ENCODE assay signal across 23 mouse cellular contexts in genomic region chr5:18478420-18478819, GRCm38 (mm10).
"Had no signal": no experiment of that assay in that cellular context is flagged by ENCODE, and none has a peak within 500 bp of the region (broad histone marks: within the 10 kb centered on the region; RNA-seq: fewer than 3 reads in every experiment).

No protein-coding gene starts in this region.

- H3K27ac ChIP-seq: limb, embryonic 10.5 days; limb, embryonic 13.5 days; liver, embryonic 12.5 days; liver, embryonic 15.5 days; lung, embryonic 15.5 days; midbrain, embryonic 10.5 days; midbrain, embryonic 13.5 days; stomach, embryonic 15.5 days had no signal

- H3K9me3 ChIP-seq: limb, embryonic 10.5 days; limb, embryonic 13.5 days; liver, embryonic 12.5 days; liver, embryonic 15.5 days; lung, embryonic 15.5 days; megakaryocyte, embryonic 14.5 days; midbrain, embryonic 10.5 days; midbrain, embryonic 13.5 days; stomach, embryonic 15.5 days had no signal

- ATAC-seq: liver, embryonic 12.5 days; midbrain, embryonic 13.5 days; midbrain, embryonic 16.5 days had no signal

- H3K4me2 ChIP-seq: limb, embryonic 13.5 days; liver, embryonic 12.5 days; liver, embryonic 15.5 days; lung, embryonic 15.5 days; midbrain, embryonic 13.5 days; stomach, embryonic 15.5 days had no signal

- H3K4me3 ChIP-seq: limb, embryonic 10.5 days; limb, embryonic 13.5 days; liver, embryonic 12.5 days; liver, embryonic 15.5 days; lung, embryonic 15.5 days; megakaryocyte, embryonic 14.5 days; midbrain, embryonic 10.5 days; midbrain, embryonic 13.5 days; myocyte; stomach, embryonic 15.5 days had no signal

- H3K27me3 ChIP-seq: limb, embryonic 13.5 days; liver, embryonic 12.5 days; liver, embryonic 15.5 days; lung, embryonic 15.5 days; megakaryocyte, embryonic 14.5 days; midbrain, embryonic 13.5 days; stomach, embryonic 15.5 days had no signal

- H3K36me3 ChIP-seq: limb, embryonic 10.5 days; limb, embryonic 13.5 days; liver, embryonic 12.5 days; liver, embryonic 15.5 days; lung, embryonic 15.5 days; midbrain, embryonic 10.5 days; midbrain, embryonic 13.5 days; stomach, embryonic 15.5 days had no signal

- H3K4me1 ChIP-seq: limb, embryonic 10.5 days; limb, embryonic 13.5 days; liver, embryonic 12.5 days; liver, embryonic 15.5 days; lung, embryonic 15.5 days; megakaryocyte, embryonic 14.5 days; midbrain, embryonic 10.5 days; midbrain, embryonic 13.5 days; stomach, embryonic 15.5 days had no signal

- H3K9ac ChIP-seq: limb, embryonic 13.5 days; liver, embryonic 12.5 days; liver, embryonic 15.5 days; lung, embryonic 15.5 days; midbrain, embryonic 13.5 days; stomach, embryonic 15.5 days had no signal

- DNase-seq: kidney, adult 9 months; kidney, postnatal 14 days; kidney, postnatal 4 days; layer of hippocampus, adult 9-11 months; liver; lung, adult 18-20 months; lung, postnatal 10 days; lung, postnatal 36 days; right cerebral cortex, adult 18-20 months; right cerebral cortex, postnatal 25 days; spleen, adult 18-20 months; thymus, postnatal 25 days had no signal
